Mouse (Mus musculus) liver, postnatal 0 days (tissue): ENCODE data around the gene Ppib. TPM values are rescaled to one million over a fixed set of nuclear protein-coding genes. Genes with fewer than 3 reads are reported as not detected.

ENCODE experiments used
- ATAC-seq: fragments of 200-750 bp; cut with Nextera tagmentation; 2 replicates; pipeline ENCODE4 v1.8.0; 2017; ENCODE audit warnings: mild to moderate bottlenecking, moderate library complexity
- DNase-seq: peaks from one replicate; pipeline ENCODE4 v3.0.0-alpha.2; 2016
- H3K27ac ChIP-seq: fragments of 300-500 bp; sonication (generic); 2 replicates; pipeline ENCODE4 v1.5.1; 2014; ENCODE audit warnings: antibody characterized with exemption, moderate library complexity, mild to moderate bottlenecking, low read depth
- H3K27me3 ChIP-seq: fragments of 300-500 bp; sonication (generic); 2 replicates; pipeline ENCODE4 v1.6.1; 2014; ENCODE audit warnings: low read length, control low read depth, mixed read lengths; ENCODE audit not compliant: insufficient read depth
- H3K36me3 ChIP-seq: fragments of 300-500 bp; sonication (generic); replicated peaks from 2 replicates; pipeline ENCODE4 v1.6.1; 2014; ENCODE audit warnings: mild to moderate bottlenecking, control low read depth, low read length, moderate library complexity, mixed read lengths; ENCODE audit not compliant: insufficient read depth
- H3K4me1 ChIP-seq: fragments of 300-500 bp; sonication (generic); 2 replicates; pipeline ENCODE4 v1.6.1; 2014; ENCODE audit warnings: antibody characterized with exemption, mild to moderate bottlenecking, control low read depth; ENCODE audit not compliant: insufficient read depth
- H3K4me2 ChIP-seq: fragments of 300-500 bp; sonication (generic); 2 replicates; pipeline ENCODE4 v1.6.1; 2014; ENCODE audit warnings: low read depth, mild to moderate bottlenecking, low read length, moderate library complexity, mixed read lengths
- H3K4me3 ChIP-seq: fragments of 300-500 bp; sonication (generic); 2 replicates; pipeline ENCODE4 v1.5.1; 2014; ENCODE audit warnings: low read depth, low read length
- H3K9ac ChIP-seq: fragments of 300-500 bp; sonication (generic); replicated peaks from 2 replicates; pipeline ENCODE4 v1.6.1; 2014; ENCODE audit warnings: mild to moderate bottlenecking, moderate library complexity
- H3K9me3 ChIP-seq: fragments of 300-500 bp; sonication (generic); 2 replicates; pipeline ENCODE4 v1.6.1; 2016; ENCODE audit warnings: mild to moderate bottlenecking, control low read depth, low read length, mixed read lengths
- CTCF ChIP-seq: sonication (generic); IDR thresholded peaks from 2 replicates; pipeline ENCODE4 v1.5.1; 2016; ENCODE audit warnings: antibody characterized with exemption, low read depth
- EP300 ChIP-seq: IDR thresholded peaks from 2 replicates; pipeline ENCODE4 v1.6.1; 2016; ENCODE audit warnings: antibody characterized with exemption, low read depth, mild to moderate bottlenecking
- WGBS: fragments of 180-500 bp; shearing (Covaris S2); extraction: QIAGEN DNeasy Blood & Tissue Kit; methylation state at CpG from one replicate; pipeline ENCODE4 v1.1.7; 2014; ENCODE audit not compliant: insufficient replicate concordance; 5-methylcytosine and 5-hydroxymethylcytosine counted together
- polyA plus RNA-seq: library from polyadenylated mRNA; unstranded; fragments of >200 nt; fragmentation: Nextera tagmentation; extraction: Ambion mirVana; gene quantifications from 2 replicates; pipeline ENCODE4 v1.2.1, GENCODE M21; 2015

Ppib gene
- polyA plus RNA-seq, 1 experiment from 2014 or later, result 376 TPM

GRCm38 (mm10) chr9:66078493-66078892, 18.5 kb downstream of the Ppib start:
- H3K36me3 ChIP-seq, result no peaks in the 10 kb centered on the region
- H3K4me1 ChIP-seq, result peaks cover 2% of the 10 kb centered on the region; the same call in 1 of the 2 replicates
- H3K9me3 ChIP-seq, result no peaks in the 10 kb centered on the region
- TF ChIP-seq CTCF, result no peak
- TF ChIP-seq EP300, result no peak
- H3K27ac ChIP-seq, result no peak overlapping the region
- ATAC-seq (no peak), DNase-seq (no peak)
- H3K4me2 ChIP-seq, result no peak overlapping the region
- 26% methylated on average over 14 of the region's 14 CpGs for WGBS
- H3K27me3 ChIP-seq, result no peaks in the 10 kb centered on the region
- H3K4me3 ChIP-seq, result no peak overlapping the region
- no peak overlapping the region for H3K9ac ChIP-seq

DNA sequence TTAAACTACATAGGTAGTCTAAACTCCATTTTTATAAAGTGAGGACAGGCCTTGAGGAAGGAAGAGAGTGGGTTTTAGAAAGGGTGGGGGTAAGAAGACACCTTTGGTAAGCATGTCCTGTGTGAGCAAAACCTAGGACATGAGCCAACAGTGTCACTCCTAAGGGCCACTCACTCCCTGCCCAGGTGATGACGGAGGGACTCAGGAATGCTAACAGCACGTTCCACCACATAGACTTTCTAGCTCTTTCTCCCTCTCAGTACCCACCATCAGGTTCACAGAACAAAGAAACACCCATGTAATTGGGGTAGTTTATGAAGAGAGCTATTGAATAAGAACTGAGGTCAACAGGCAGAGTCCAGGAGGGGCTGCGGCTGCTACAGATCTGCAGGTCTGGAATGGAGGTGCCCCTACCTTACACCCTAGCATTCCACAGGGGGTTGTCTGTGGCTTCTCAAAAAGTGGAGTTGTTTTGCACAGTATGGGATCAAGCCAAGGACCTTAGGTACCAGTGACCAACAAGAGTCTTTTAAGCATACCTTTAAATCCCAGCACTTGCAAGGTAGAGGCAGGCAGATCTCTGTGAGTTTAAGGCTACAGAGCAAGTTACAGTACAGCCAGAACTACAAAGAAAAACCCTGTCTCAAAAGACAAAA, 20.9 kb downstream of the Ppib start:
- no peak overlapping the region for H3K9ac ChIP-seq
- no peak for TF ChIP-seq CTCF
- TF ChIP-seq EP300, result no peak
- no peaks in the 10 kb centered on the region for H3K36me3 ChIP-seq
- no peak overlapping the region for H3K4me3 ChIP-seq
- no peaks in the 10 kb centered on the region for H3K27me3 ChIP-seq
- H3K4me1 ChIP-seq, result peaks cover 2% of the 10 kb centered on the region; the same call in 1 of the 2 replicates
- ATAC-seq (no peak), DNase-seq (no peak)
- no peak overlapping the region for H3K4me2 ChIP-seq
- H3K9me3 ChIP-seq, result no peaks in the 10 kb centered on the region
- WGBS, result 75% methylated on average over 3 of the region's 3 CpGs
- no peak overlapping the region for H3K27ac ChIP-seq

GRCm38 (mm10) chr9:66081999-66082398, 22.0 kb downstream of the Ppib start:
- no peak for TF ChIP-seq EP300
- no peak for TF ChIP-seq CTCF
- H3K9me3 ChIP-seq, result no peaks in the 10 kb centered on the region
- no peak overlapping the region for H3K27ac ChIP-seq
- WGBS, result 62% methylated on average over 4 of the region's 4 CpGs
- peaks cover 2% of the 10 kb centered on the region; the same call in 1 of the 2 replicates for H3K4me1 ChIP-seq
- DNase-seq, result no peak
- no peaks in the 10 kb centered on the region for H3K27me3 ChIP-seq
- no peak overlapping the region for H3K4me3 ChIP-seq
- H3K36me3 ChIP-seq, result peaks cover 2% of the 10 kb centered on the region; the same call in 1 of the 2 replicates
- no peak for ATAC-seq
- H3K9ac ChIP-seq, result no peak overlapping the region
- no peak overlapping the region for H3K4me2 ChIP-seq

DNA sequence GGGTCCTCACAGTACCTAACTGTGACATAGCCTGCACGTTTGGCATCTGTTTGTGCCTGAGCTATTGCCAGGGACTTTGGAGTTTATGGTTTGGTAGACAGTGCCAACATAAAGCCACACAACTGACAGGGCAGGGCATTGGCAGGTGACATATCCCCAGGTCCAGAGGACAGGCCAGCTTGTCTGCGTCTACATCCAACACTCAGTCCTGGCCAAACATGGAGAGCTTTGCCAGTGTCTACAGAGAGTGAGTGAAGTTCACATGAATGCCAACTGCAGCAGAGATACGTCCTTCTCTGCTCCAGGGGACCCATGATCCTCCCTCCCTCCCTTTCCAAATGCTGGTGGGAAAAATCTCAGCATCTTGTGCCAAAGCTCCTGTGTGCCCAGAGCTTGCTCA, 24.1 kb downstream of the Ppib start:
- no peak overlapping the region for H3K27ac ChIP-seq
- H3K4me3 ChIP-seq, result no peak overlapping the region
- H3K36me3 ChIP-seq, result peaks cover 24% of the 10 kb centered on the region
- no peaks in the 10 kb centered on the region for H3K4me1 ChIP-seq
- H3K27me3 ChIP-seq, result no peaks in the 10 kb centered on the region
- TF ChIP-seq EP300 (no peak), CTCF (no peak)
- H3K4me2 ChIP-seq, result no peak overlapping the region
- no peak for ATAC-seq
- 81% methylated on average over 3 of the region's 3 CpGs for WGBS
- DNase-seq, result no peak
- no peak overlapping the region for H3K9ac ChIP-seq
- H3K9me3 ChIP-seq, result no peaks in the 10 kb centered on the region

DNA sequence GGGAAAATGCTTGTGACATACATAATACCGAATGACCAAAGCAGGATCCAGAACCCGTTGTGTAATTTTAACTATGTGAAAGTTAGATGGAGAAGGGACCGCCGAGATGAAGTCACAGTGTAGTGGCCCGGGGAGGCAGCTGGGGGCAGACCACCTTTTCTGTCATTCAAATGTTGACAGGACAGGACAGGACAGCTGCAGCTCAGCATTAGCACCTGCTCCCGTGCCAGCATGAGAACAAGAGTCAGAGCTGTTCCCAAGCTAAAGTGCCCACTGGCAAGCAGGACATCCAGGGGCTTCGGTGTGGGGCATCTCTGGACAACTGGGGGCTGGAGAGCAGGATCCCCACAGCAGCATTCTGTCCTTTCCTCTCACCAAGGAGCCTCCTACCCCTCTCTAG, 27.0 kb downstream of the Ppib start:
- Histone ChIP-seq H3K9ac (no peak overlapping the region), H3K27ac (no peak overlapping the region), H3K4me3 (no peak overlapping the region), H3K9me3 (no peaks in the 10 kb centered on the region), H3K4me1 (0 out of 2 replicates have a peak, but pooled peaks cover 2% of the 10 kb centered on the region), H3K27me3 (no peaks in the 10 kb centered on the region), H3K4me2 (no peak overlapping the region), H3K36me3 (peaks cover 42% of the 10 kb centered on the region)
- no peak for TF ChIP-seq EP300
- TF ChIP-seq CTCF, result no peak
- WGBS, result 92% methylated on average over 7 of the region's 7 CpGs
- no peak for ATAC-seq
- DNase-seq, result no peak

DNA sequence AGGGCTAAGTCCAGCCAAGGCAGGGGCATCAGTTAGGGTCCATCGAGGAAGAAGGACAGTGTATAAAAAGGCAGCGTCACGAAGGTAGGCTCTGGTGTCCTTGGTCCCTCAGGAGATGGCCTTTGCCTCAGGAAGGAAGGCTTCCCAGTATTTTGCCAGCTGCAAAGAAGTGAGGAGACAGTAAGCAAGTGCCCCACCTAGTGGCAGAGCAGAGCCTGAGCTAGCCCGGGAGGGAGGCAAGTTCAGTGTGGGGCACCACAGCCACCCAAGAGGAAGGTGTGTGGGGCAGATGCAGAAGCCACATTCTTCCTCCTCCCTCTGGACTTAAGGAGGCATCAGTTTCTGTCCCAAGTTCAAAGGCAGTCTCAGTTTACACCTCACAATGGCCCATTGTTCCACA, 28.4 kb downstream of the Ppib start:
- peaks cover 54% of the 10 kb centered on the region for H3K36me3 ChIP-seq
- DNase-seq (peak; percentile 71), ATAC-seq (peak; percentile 57; the same call in 1 of the 2 replicates)
- H3K4me2 ChIP-seq, result no peak overlapping the region
- H3K9ac ChIP-seq, result no peak overlapping the region
- WGBS, result 50% methylated on average over 4 of the region's 4 CpGs
- H3K4me3 ChIP-seq, result no peak overlapping the region
- no peak for TF ChIP-seq EP300
- peak; percentile 93 for TF ChIP-seq CTCF
- H3K9me3 ChIP-seq, result no peaks in the 10 kb centered on the region
- H3K27ac ChIP-seq, result no peak overlapping the region
- 0 out of 2 replicates have a peak, but pooled peaks cover 2% of the 10 kb centered on the region for H3K4me1 ChIP-seq
- no peaks in the 10 kb centered on the region for H3K27me3 ChIP-seq
